Mouse (Mus musculus): ENCODE results near the gene 4930452B06Rik.
"Not testable (repeated sequence)": the region's sequence is repeated elsewhere in the genome, so short reads cannot be mapped to it uniquely, and the experiment has no call there.

Gene 4930452B06Rik

GRCm38 (mm10) chr14:8665636-8666411, at the start of gene 4930452B06Rik:
Gene 4930452B06Rik, minus strand, starts transcription at chr14:8666240.
- DNase-seq (ENCODE audit: low spot score) = peak; percentile 85

DNA sequence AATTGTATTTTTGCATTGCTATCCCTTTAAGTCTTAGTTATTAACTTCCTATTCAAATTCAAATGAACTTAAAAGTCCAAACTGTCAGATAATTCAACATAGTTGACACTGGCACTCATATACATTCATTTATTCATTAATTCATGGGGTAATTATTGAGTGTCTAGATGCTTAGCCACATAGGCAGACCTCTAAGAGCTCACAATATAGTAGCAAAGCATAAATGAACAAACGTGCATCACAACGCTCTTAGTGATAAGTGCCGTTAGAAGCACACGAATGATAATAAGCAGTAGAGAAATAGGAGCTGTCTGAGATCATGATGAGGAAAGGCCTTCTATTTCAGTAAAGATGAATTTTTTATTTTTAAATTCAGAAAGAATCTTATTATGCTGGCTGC, 46.6 kb upstream of the 4930452B06Rik start:
- DNase-seq (ENCODE audit: low spot score) = no peak

GRCm38 (mm10) chr14:8689451-8689850, 23.4 kb upstream of the 4930452B06Rik start:
- no peak for DNase-seq (ENCODE audit: low spot score)

GRCm38 (mm10) chr14:8688462-8688861, 22.4 kb upstream of the 4930452B06Rik start:
- DNase-seq (ENCODE audit: low spot score) = peak; percentile 32

DNA sequence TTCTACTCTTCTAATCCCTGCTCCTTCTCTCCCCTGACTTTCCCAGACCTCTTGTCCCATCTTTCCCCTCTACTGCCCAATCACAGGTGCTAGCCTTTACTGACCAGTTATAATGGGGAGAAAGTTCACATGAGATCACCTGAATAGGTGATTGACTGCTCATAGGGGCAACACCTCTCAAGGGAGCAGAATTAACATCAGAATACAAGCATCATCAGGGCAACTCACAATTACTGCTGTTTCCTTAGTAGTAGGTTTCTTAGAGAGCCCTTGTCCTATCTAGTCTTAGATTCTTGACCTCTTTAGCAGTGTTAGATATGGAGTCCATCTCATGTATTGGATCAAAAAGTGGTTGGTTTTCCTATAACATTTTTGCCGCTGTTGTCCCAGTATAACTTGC, 20.1 kb upstream of the 4930452B06Rik start:
- no peak for DNase-seq (ENCODE audit: low spot score)

GRCm38 (mm10) chr14:8679896-8680295, 13.9 kb upstream of the 4930452B06Rik start:
- no peak for DNase-seq (ENCODE audit: low spot score)

GRCm38 (mm10) chr14:8660359-8660758, 5.7 kb downstream of the 4930452B06Rik start:
- DNase-seq (ENCODE audit: low spot score) = no peak

DNA sequence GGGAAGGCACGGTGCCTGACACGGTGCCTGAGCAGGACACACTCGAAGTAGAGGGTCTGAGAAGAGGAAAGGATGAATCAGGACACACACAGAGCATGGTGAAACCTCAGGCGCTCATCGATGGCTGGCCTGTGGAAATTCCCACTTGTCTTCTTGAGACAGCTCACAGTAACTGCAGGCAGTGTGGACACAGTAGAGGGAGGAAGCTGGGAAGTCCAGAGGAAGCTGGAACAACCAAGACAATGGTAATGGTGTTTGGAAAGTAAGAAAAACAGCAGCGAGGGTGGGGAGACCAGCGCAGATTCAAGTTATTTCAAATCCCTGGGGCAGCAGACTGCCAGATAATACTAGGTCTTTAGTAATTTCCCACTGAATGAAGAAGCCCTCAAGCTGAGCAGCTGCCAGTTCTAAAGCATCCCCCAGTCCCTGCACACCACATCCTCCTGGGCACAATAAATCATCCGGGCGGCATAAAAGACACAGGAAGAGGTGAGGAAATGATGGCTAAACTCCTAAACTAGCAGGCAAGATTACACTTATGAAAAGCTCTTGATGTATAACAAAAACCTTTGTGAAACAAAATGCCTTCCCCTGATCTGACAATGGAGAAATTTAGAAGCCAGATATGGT, 24.3 kb downstream of the 4930452B06Rik start:
- DNase-seq (ENCODE audit: low spot score) = no peak

DNA sequence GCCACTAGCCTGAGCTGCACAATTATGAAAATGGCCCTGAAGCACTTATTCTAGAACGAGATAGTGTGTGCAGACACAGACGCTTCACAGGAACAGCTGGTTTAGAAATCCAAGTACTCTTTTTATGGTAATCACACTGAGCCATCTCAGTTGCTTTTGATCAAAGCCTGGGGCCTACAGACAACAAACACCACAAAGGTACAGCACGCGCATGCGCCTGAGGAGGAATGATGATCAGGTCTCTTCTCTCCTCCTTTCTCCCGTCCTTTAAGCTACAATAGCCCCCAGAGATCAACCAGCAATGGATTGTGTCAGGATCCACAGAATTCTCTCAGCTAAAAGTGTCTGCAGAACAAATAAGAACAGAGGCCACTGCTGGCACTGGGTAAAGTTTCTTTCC, 33.8 kb downstream of the 4930452B06Rik start:
- no peak for DNase-seq (ENCODE audit: low spot score)

GRCm38 (mm10) chr14:8628406-8628805, 37.6 kb downstream of the 4930452B06Rik start:
- DNase-seq (ENCODE audit: low spot score) = no peak

GRCm38 (mm10) chr14:8627481-8627880, 38.6 kb downstream of the 4930452B06Rik start:
- no peak for DNase-seq (ENCODE audit: low spot score)

DNA sequence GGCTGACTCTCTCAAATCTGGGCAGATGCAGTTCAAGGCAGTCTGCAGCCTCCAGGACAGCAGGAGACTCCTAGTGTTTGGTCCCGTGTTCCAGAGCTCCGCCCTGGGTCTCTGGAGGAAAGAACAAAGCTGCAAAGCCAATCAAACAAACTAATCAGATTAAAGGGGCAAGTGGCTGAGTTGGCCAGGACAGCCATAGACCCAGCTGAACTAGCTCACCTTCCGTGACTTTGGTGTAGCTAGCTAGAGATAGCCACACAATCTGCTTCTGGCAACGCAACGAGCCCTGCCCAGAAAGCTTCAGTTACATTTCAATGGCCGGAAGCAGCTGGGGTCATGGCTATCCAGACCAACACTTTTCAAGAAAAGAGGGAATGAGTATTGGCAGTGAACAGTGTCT, 44.9 kb downstream of the 4930452B06Rik start:
- DNase-seq (ENCODE audit: low spot score) = no peak

GRCm38 (mm10) chr14:8620580-8620979, 45.5 kb downstream of the 4930452B06Rik start:
- no peak for DNase-seq (ENCODE audit: low spot score)

DNA sequence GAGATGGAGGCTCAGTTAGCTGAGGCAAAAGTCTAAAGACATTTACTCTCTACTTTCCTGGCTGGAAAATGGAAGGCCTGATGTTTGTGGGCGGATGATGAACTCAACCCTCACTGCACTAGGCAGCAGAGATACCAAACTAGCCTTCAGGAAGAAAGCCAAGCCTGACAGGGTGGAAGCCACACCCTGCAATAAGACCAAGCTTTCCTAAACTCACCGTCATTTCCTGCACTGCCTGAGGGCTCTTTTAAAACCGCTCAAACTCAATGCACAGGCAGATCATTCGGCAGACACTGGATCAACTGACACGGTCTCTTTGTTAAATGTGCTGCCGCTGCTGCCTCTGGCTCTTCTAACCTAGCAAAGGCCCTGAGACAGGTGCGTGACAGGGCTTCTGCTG, 50.4 kb downstream of the 4930452B06Rik start:
- DNase-seq (ENCODE audit: low spot score) = no peak

DNA sequence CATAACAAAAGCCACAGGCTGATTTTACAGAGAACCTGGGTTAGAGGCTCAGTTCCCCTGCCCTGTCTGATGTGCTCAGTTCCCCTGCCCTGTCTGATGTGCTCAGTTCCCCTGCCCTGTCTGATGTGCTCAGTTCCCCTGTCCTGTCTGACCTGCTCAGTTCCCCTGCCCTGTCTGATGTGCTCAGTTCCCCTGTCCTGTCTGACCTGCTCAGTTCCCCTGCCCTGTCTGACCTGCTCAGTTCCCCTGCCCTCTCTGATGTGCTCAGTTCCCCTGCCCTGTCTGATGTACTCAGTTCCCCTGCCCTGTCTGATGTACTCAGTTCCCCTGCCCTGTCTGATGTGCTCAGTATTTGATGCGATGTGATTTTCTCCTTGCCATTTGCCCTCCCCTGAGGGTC, 51.6 kb downstream of the 4930452B06Rik start:
- not testable (repeated sequence) for DNase-seq (ENCODE audit: low spot score)

- DNase-seq (ENCODE audit: low spot score) = no peak
These were observed 54.0 kb downstream of the 4930452B06Rik start for GRCm38 (mm10) chr14:8612080-8612479.

GRCm38 (mm10) chr14:8610108-8610507, 55.9 kb downstream of the 4930452B06Rik start:
- DNase-seq (ENCODE audit: low spot score) = no peak

GRCm38 (mm10) chr14:8608559-8609171, 57.4 kb downstream of the 4930452B06Rik start:
- peak; percentile 70 for DNase-seq (ENCODE audit: low spot score)

DNA sequence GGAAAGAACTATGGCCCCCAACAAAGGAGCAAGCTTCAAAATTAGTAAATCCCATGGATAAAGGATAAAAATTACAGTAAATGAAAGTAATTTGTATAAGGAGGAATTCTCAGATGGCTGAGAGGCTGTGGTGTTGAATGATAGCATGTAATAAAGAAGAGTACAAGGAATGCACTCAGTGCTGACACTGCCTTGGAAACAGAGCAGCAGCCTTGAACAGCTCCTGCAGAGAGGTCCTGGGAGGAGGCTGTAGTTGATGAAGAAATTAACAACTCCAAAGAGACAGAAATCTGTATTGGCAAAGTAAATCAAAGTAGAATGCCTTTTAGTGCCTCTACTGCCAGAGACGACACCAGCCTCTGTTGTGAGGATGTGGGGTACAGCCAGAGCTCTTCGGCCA, 61.1 kb downstream of the 4930452B06Rik start:
- no peak for DNase-seq (ENCODE audit: low spot score)

- DNase-seq (ENCODE audit: low spot score) = no peak
These were observed 81.0 kb downstream of the 4930452B06Rik start for GRCm38 (mm10) chr14:8585031-8585430.

DNA sequence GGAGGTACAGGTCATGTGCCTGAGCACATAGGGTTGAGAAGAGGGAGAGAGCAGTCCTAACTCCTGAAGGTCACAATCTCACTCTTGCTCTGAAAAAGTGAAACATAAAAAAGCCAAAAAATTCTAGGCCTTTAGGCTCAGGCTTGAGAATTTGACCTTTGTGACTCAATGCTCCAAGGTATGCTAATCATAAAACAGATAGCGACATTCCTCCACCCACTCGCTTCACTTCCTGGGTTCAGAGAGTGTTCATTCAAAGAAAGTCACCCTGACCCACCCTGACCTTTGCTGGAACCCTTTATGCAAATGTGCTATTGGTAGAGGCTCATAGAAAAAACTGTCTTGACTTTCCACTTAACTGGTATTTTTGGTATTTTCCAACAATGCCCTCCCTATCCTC, 115.0 kb downstream of the 4930452B06Rik start:
- DNase-seq (ENCODE audit: low spot score) = not testable (repeated sequence)

GRCm38 (mm10) chr14:8549108-8549507, 116.9 kb downstream of the 4930452B06Rik start:
- no peak for DNase-seq (ENCODE audit: low spot score)

- DNase-seq (ENCODE audit: low spot score) = no peak
These were observed 130.0 kb downstream of the 4930452B06Rik start for GRCm38 (mm10) chr14:8536024-8536423.

Measured in urinary bladder, postnatal 14 days (tissue).